18 mouse cellular contexts compared by ENCODE assay signal in the genomic region with DNA sequence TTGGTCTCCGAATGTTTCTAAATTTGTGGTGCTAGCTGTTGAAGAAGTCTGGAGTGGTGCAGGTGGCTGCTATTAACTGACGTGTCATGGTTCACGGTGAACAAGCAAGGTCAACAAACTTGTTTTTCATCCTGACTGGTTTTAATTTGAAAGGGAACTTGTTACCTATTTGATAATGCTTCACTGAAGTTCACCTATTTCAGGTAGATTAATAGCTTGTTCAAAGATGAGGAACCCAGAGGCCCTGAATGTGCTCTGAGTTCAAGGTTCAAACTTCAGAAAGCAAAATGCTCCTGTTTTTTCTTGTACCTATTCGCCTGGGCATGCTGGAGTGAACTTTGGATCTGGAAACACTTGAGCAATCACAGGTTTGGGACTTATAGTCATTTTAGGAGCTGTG.
DNase-seq lines count a peak whose midpoint lies in the region.
"Had no signal": no experiment of that assay in that cellular context is flagged by ENCODE, and none has a peak within 500 bp of the region (broad histone marks: within the 10 kb centered on the region; RNA-seq: fewer than 3 reads in every experiment).

No protein-coding gene starts in this region.

- H3K4me1 ChIP-seq in brown adipose tissue, adult 24 weeks (ENCODE audit: control insufficient read depth, insufficient read depth, insufficient read length, low read length) = no peaks in the 10 kb centered on the region
- H3K4me1 ChIP-seq: heart, embryonic 10.5 days; hindbrain, embryonic 12.5 days; midbrain, embryonic 13.5 days; neural tube, embryonic 12.5 days had no signal

- DNase-seq in gonadal fat pad, adult 2 months (ENCODE audit: low read depth) = peak; percentile 17
- peak; percentile 68 to 90 for DNase-seq in kidney, adult 8-10 months
- peak; percentile 57 for DNase-seq in kidney, postnatal 14 days
- DNase-seq in frontal cortex, postnatal 10 days (ENCODE audit: low spot score in 2 of 2) = no peak
- no peak for DNase-seq in thymus, postnatal 14 days
- DNase-seq in ovary, postnatal 14 days (ENCODE audit: low spot score) = no peak
- no peak for DNase-seq in frontal cortex, adult 2 months (ENCODE audit: extremely low spot score in 1 of 2, low spot score in 1 of 2)
- DNase-seq: adrenal gland, postnatal 14 days; cerebellum, adult 11-12 months; cerebellum, postnatal 36 days; gastrocnemius, postnatal 10 days; thymus, postnatal 36 days had no signal

- H3K4me3 ChIP-seq in brown adipose tissue, adult 24 weeks (ENCODE audit: insufficient read depth, low read depth, low read length) = no peak overlapping the region
- H3K4me3 ChIP-seq: heart, embryonic 10.5 days; hindbrain, embryonic 12.5 days; midbrain, embryonic 13.5 days; neural tube, embryonic 12.5 days had no signal

- peak overlapping the region; percentile 60 for H3K27ac ChIP-seq in brown adipose tissue, adult 24 weeks (replicated peaks; ENCODE audit: low read depth, low read length)
- H3K27ac ChIP-seq: heart, embryonic 10.5 days; hindbrain, embryonic 12.5 days; liver, embryonic 14.5 days; midbrain, embryonic 13.5 days; neural tube, embryonic 12.5 days had no signal

Comparison
In these comparisons a context has a peak if more than half of its experiments do, and no peak if none do; other contexts are left out.
1. DNase-seq: peak in gonadal fat pad, adult 2 months (single experiment), kidney, adult 8-10 months (2 of 2) and kidney, postnatal 14 days (single experiment); none in frontal cortex, postnatal 10 days (0 of 2), thymus, postnatal 14 days (single experiment), ovary, postnatal 14 days (single experiment) and frontal cortex, adult 2 months (0 of 2).